In genomic region chr2:127006634-127007370, GRCm38 (mm10) we compare ENCODE assay signal across 7 mouse cellular contexts. TPM values are rescaled to one million over a fixed set of nuclear protein-coding genes. Genes with fewer than 3 reads are reported as not detected.
DNase-seq lines count a peak whose midpoint lies in the region; ATAC-seq and TF ChIP-seq lines count a peak whose summit lies in the region.

No protein-coding gene starts in this region.

- no peak for ATAC-seq in heart, embryonic 16.5 days (replicated peaks; ENCODE audit: extremely low read depth, insufficient read depth, low FRiP score)

- peak; percentile 86 for DNase-seq in adipocyte (ENCODE audit: low spot score)
- DNase-seq in embryo, embryonic 9.5 days (ENCODE audit: extremely low spot score), result peak; percentile 49
- peak; percentile 44 to 77 for DNase-seq in kidney, postnatal 25 days
- peak; percentile 78 for DNase-seq in lung, postnatal 10 days
- DNase-seq in right cerebral cortex, postnatal 14 days, result peak; percentile 22

- no peaks in the 10 kb centered on the region for H3K27me3 ChIP-seq in ES-Bruce4 (ENCODE audit: control insufficient read depth, insufficient read depth, low read length, poor library complexity, severe bottlenecking)
- no peaks in the 10 kb centered on the region for H3K27me3 ChIP-seq in heart, embryonic 16.5 days (ENCODE audit: control insufficient read depth, insufficient read depth, low read length)

- no peak overlapping the region for H3K27ac ChIP-seq in ES-Bruce4 (ENCODE audit: insufficient read depth, low read length)
- no peak overlapping the region for H3K27ac ChIP-seq in heart, embryonic 16.5 days (ENCODE audit: low read length)

- no peak for TF ChIP-seq POLR2A in ES-Bruce4 (IDR thresholded peaks at IDR 0.05; ENCODE audit: insufficient read depth, low read length)

- peaks cover 2% of the 10 kb centered on the region; the same call in 1 of the 2 replicates for H3K36me3 ChIP-seq in ES-Bruce4 (ENCODE audit: control insufficient read depth, insufficient read depth, low read length, poor library complexity, severe bottlenecking)
- peaks cover 8% of the 10 kb centered on the region; the same call in 1 of the 2 replicates for H3K36me3 ChIP-seq in heart, embryonic 16.5 days (ENCODE audit: control insufficient read depth, insufficient read depth)

- peak; percentile 54 for TF ChIP-seq CTCF in ES-Bruce4 (IDR thresholded peaks at IDR 0.05; ENCODE audit: low read depth, low read length)

- no peaks in the 10 kb centered on the region for H3K4me1 ChIP-seq in ES-Bruce4 (ENCODE audit: control insufficient read depth, insufficient read depth, low read length)
- peaks cover 11% of the 10 kb centered on the region for H3K4me1 ChIP-seq in heart, embryonic 16.5 days (ENCODE audit: control insufficient read depth, insufficient read depth, low read length)

- 41% methylated on average over 12 of the region's 12 CpGs for WGBS in heart, embryonic 16.5 days

- TF ChIP-seq EP300 in ES-Bruce4 (IDR thresholded peaks at IDR 0.05; ENCODE audit: insufficient read depth, low read depth, low read length), result no peak

- no peaks in the 10 kb centered on the region for H3K9me3 ChIP-seq in ES-Bruce4 (replicated peaks; ENCODE audit: control insufficient read depth, insufficient read depth, low read length, poor library complexity, severe bottlenecking)
- no peaks in the 10 kb centered on the region for H3K9me3 ChIP-seq in heart, embryonic 16.5 days (replicated peaks; ENCODE audit: control insufficient read depth, low read length)

- 0 out of 2 replicates have a peak overlapping the region, but pooled peaks have one; percentile 40 for H3K4me3 ChIP-seq in ES-Bruce4 (ENCODE audit: low read depth, low read length)
- peak overlapping the region; percentile 41 for H3K4me3 ChIP-seq in heart, embryonic 16.5 days (ENCODE audit: low read length)

- peak overlapping the region; percentile 39 for H3K4me2 ChIP-seq in heart, embryonic 16.5 days (ENCODE audit: low read depth, low read length)

- 0 out of 2 replicates have a peak overlapping the region, but pooled peaks have one; percentile 31 for H3K9ac ChIP-seq in ES-Bruce4 (ENCODE audit: low read depth, poor library complexity, severe bottlenecking)
- H3K9ac ChIP-seq in heart, embryonic 16.5 days (ENCODE audit: low read length), result peak overlapping the region; percentile 28; the same call in 1 of the 2 replicates

RNA-seq across cellular contexts. Expression of gene Ap4e1, which starts 1.7 kb away (rescaled TPM):
- 19.9 and 20.2 TPM in 2 replicates for polyA plus RNA-seq in ES-Bruce4 (2011; ENCODE audit: insufficient read depth, insufficient read length, low read depth, missing spikeins)
- 8.1 and 9.2 TPM in 2 replicates for polyA plus RNA-seq in heart, embryonic 16.5 days (2015; fragmentation: Nextera tagmentation; extraction: Ambion mirVana)

Comparison
In these comparisons a context has a peak if more than half of its experiments do, and no peak if none do; other contexts are left out.
1. DNase-seq: peak in every context shown above with its lines; median percentile 86 in adipocyte; 78 in lung, postnatal 10 days; 60 in kidney, postnatal 25 days; 49 in embryo, embryonic 9.5 days; 22 in right cerebral cortex, postnatal 14 days.